Mouse (Mus musculus) liver, adult 2 months (tissue): ENCODE measurements around the gene Eif4a2.

Source experiments
- CTCF ChIP-seq: fragments of 200-500 bp; IDR thresholded peaks from 2 replicates; pipeline ENCODE4 v1.5.1; 2011; ENCODE audit warnings: low read depth, low read length, control low read depth
- POLR2A ChIP-seq: fragments of 200-500 bp; IDR thresholded peaks from 2 replicates; pipeline ENCODE4 v1.6.1; 2011; ENCODE audit warnings: low read length, control low read depth; ENCODE audit not compliant: insufficient read depth; ENCODE audit errors: extremely low read depth

DNA sequence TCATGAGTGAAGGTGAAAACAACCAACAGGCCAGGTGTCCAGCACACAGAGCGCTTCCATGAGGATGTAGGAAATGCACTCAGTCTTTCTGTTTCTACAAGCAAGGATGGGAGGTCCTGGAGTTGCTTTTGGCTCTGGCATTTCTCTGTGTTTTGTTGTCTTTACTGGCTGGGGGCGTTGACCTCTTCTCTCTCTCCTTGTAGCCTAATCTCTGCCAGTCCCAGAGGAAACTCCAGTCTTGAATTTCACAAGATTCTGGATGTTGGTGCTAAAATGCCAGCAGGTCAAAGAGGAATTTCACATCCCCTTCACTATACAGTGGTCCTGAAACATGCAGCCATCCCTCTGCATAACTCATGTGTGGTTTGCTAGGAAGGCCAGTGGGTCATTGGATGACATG, 41.7 kb downstream of the Eif4a2 start:
- TF ChIP-seq CTCF: no peak
- no peak for TF ChIP-seq POLR2A
